Mouse (Mus musculus) heart, postnatal 0 days (tissue): ENCODE measurements around the gene Xrcc4. TPM values are rescaled to one million over a fixed set of nuclear protein-coding genes. Genes with fewer than 3 reads are reported as not detected.
"Not testable (repeated sequence)": the region's sequence is repeated elsewhere in the genome, so short reads cannot be mapped to it uniquely, and the experiment has no call there.

Source experiments
- ATAC-seq: fragments of 200-750 bp; cut with Nextera tagmentation; 2 replicates; pipeline ENCODE4 v1.8.0; 2017; ENCODE audit warnings: low read depth, moderate number of reproducible peaks, moderate library complexity; ENCODE audit not compliant: insufficient read depth
- DNase-seq: peaks from one replicate; pipeline ENCODE4 v3.0.0-alpha.2; 2016; ENCODE audit warnings: low spot score
- H3K27ac ChIP-seq: fragments of 300-500 bp; sonication (generic); 2 replicates; pipeline ENCODE4 v1.5.1; 2014; ENCODE audit warnings: low read depth, mild to moderate bottlenecking
- H3K27me3 ChIP-seq: fragments of 300-500 bp; sonication (generic); 2 replicates; pipeline ENCODE4 v1.6.1; 2014; ENCODE audit warnings: low read length, mixed read lengths; ENCODE audit not compliant: control insufficient read depth, insufficient read depth
- H3K36me3 ChIP-seq: fragments of 300-500 bp; sonication (generic); replicated peaks from 2 replicates; pipeline ENCODE4 v1.6.1; 2014; ENCODE audit warnings: low read length, mixed read lengths; ENCODE audit not compliant: control insufficient read depth, insufficient read depth
- H3K4me1 ChIP-seq: fragments of 300-500 bp; sonication (generic); 2 replicates; pipeline ENCODE4 v1.6.1; 2014; ENCODE audit warnings: antibody characterized with exemption; ENCODE audit not compliant: control insufficient read depth, insufficient read depth
- H3K4me2 ChIP-seq: fragments of 300-500 bp; sonication (generic); 2 replicates; pipeline ENCODE4 v1.6.1; 2014; ENCODE audit warnings: low read depth, mild to moderate bottlenecking, low read length, moderate library complexity
- H3K4me3 ChIP-seq: fragments of 300-500 bp; sonication (generic); 2 replicates; pipeline ENCODE4 v1.5.1; 2014; ENCODE audit warnings: low read depth, low read length
- H3K9ac ChIP-seq: fragments of 300-500 bp; sonication (generic); replicated peaks from 2 replicates; pipeline ENCODE4 v1.6.1; 2014; ENCODE audit warnings: low read depth, low read length, mixed read lengths
- H3K9me3 ChIP-seq: fragments of 300-500 bp; sonication (generic); replicated peaks from 2 replicates; pipeline ENCODE4 v1.6.1; 2016; ENCODE audit warnings: low read length; ENCODE audit not compliant: control insufficient read depth
- CTCF ChIP-seq: IDR thresholded peaks from 2 replicates; pipeline ENCODE4 v1.5.1; 2016; ENCODE audit warnings: antibody characterized with exemption, control low read depth, low read depth
- EP300 ChIP-seq: IDR thresholded peaks from 2 replicates; pipeline ENCODE4 v1.6.1; 2016; ENCODE audit warnings: antibody characterized with exemption, low read depth
- WGBS: fragments of 180-500 bp; shearing (Covaris S2); extraction: QIAGEN DNeasy Blood & Tissue Kit; methylation state at CpG from one replicate; pipeline ENCODE4 v1.1.7; 2014; 5-methylcytosine and 5-hydroxymethylcytosine counted together
- polyA plus RNA-seq: library from polyadenylated mRNA; unstranded; fragments of >200 nt; fragmentation: Nextera tagmentation; extraction: Ambion mirVana; gene quantifications from 2 replicates; pipeline ENCODE4 v1.2.1, GENCODE M21; 2015
- total RNA-seq: library from RNA; depleted of rRNA; stranded (reverse); fragments of >200 nt; gene quantifications from 2 replicates; pipeline ENCODE4 v1.2.3, GENCODE M21; 2014; ENCODE audit warnings: low replicate concordance; rRNA removed

The Xrcc4 gene
- total RNA-seq = 4.6 and 10.7 TPM in 2 replicates
- 17.4 and 18.4 TPM in 2 replicates for polyA plus RNA-seq

DNA sequence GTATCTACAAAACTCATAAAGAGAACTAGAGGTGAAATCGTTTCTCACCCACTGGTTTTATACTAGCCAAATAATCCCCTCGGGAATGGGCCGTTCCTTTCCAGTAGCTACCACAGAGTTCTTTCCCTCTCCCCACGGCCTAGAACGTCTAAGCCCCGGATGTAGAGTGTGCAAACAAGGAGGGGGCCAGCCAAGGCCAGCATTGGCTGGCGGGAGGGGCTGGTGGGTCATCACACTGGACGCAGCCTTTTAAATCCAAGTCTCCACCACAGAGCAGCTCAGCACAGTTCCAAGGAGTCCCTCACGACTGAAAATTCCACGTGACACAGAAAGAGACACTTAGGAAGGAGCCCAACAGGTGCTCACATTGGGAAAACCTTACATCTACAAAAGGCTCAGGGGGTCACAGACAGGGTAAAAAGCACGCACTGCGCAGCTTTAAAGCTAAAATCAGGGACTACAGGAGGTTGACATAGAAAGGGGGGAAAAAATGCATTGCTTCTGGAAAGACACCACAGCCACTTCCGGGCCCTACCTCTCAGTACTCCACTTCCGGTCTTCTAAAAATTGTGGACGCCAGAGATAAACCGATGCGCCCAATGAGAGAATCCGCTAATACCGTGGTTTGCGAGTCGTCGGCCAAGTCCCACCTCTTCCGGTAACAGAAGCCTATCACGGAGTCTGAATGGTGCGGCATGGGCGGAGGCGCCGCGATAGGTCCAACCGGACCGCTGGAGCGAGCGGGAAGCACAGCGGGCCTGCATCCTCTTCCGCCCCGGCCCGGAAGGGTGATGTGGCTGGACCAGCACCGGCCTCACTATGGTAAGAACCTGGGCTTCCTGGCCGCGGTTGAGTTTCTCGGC is at the start of gene Xrcc4, which contains the start of gene Tmem167:
Gene Xrcc4 (minus strand): TSS at position 647 of the 863 bp plus-strand sequence.
Gene Tmem167 (plus strand): TSS at position 162 of the 863 bp plus-strand sequence.
- Histone ChIP-seq H3K4me2 (peak within 1 kb of the TSS; percentile 88), H3K27ac (peak within 1 kb of the TSS; percentile 84), H3K36me3 (no peaks in the 10 kb centered on the region), H3K9me3 (no peaks in the 10 kb centered on the region), H3K9ac (peak within 1 kb of the TSS; percentile 81), H3K27me3 (no peaks in the 10 kb centered on the region), H3K4me3 (peak within 1 kb of the TSS; percentile 88), H3K4me1 (peaks cover 9% of the 10 kb centered on the region)
- no peak for TF ChIP-seq CTCF
- no peak; the same call in 1 of the 2 replicates for TF ChIP-seq EP300
- WGBS = 2% methylated on average over 41 of the region's 41 CpGs
- ATAC-seq (peak; percentile 100), DNase-seq (peak; percentile 98)

GRCm38 (mm10) chr13:90136156-90136910 is 46.9 kb upstream of the Xrcc4 start:
- H3K4me1 ChIP-seq = no peaks in the 10 kb centered on the region
- WGBS = 86% methylated on average over 3 of the region's 3 CpGs
- ATAC-seq = no peak

GRCm38 (mm10) chr13:90111681-90112080 is 22.3 kb upstream of the Xrcc4 start:
- Histone ChIP-seq H3K9ac (no peak overlapping the region), H3K27me3 (no peaks in the 10 kb centered on the region), H3K4me2 (no peak overlapping the region), H3K4me1 (no peaks in the 10 kb centered on the region), H3K27ac (no peak overlapping the region), H3K9me3 (no peaks in the 10 kb centered on the region), H3K36me3 (no peaks in the 10 kb centered on the region), H3K4me3 (no peak overlapping the region)
- WGBS = 72% methylated on average over 1 of the region's 1 CpGs
- no peak for ATAC-seq
- no peak for DNase-seq
- TF ChIP-seq CTCF (no peak), EP300 (no peak)

More at GRCm38 (mm10) chr13:90136156-90136910, 46.9 kb upstream of the Xrcc4 start:
- Histone ChIP-seq H3K4me2 (no peak overlapping the region), H3K27ac (no peak overlapping the region), H3K4me3 (no peak overlapping the region), H3K9ac (no peak overlapping the region), H3K36me3 (no peaks in the 10 kb centered on the region), H3K27me3 (no peaks in the 10 kb centered on the region), H3K9me3 (no peaks in the 10 kb centered on the region)
- no peak for DNase-seq
- TF ChIP-seq EP300 (no peak), CTCF (no peak)

- not testable (repeated sequence) for H3K9ac ChIP-seq, H3K27ac ChIP-seq, H3K4me2 ChIP-seq, ATAC-seq, DNase-seq, H3K4me1 ChIP-seq, H3K9me3 ChIP-seq, H3K4me3 ChIP-seq, H3K27me3 ChIP-seq
- 92% methylated on average over 5 of the region's 5 CpGs for WGBS
- H3K36me3 ChIP-seq = peaks cover 24% of the 10 kb centered on the region
Measured at GRCm38 (mm10) chr13:90108746-90109145, 19.3 kb upstream of the Xrcc4 start.

DNA sequence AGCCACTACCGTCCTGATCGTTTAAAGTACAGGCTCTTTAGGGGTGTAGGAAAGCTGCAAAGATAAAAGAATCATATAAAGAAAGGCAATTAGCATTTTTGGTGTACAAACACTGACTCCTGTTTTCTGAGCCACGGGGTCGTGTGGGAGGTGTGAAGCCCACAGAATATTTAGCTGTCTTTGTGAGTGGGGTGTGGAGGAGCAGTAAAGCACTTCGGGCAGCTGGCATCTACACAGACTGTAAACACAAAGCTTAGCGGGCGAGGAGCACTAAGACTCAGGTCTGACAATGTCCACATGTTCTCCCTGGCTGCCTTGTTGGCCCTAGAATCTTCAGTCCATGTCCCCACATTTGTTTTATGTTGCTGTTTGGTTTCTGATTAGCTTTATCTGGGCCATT is 16.7 kb upstream of the Xrcc4 start:
- ATAC-seq (no peak), DNase-seq (no peak)
- Histone ChIP-seq H3K27ac (no peak overlapping the region), H3K9me3 (no peaks in the 10 kb centered on the region), H3K4me3 (no peak overlapping the region), H3K4me1 (no peaks in the 10 kb centered on the region), H3K36me3 (peaks cover 31% of the 10 kb centered on the region), H3K27me3 (no peaks in the 10 kb centered on the region), H3K9ac (no peak overlapping the region), H3K4me2 (no peak overlapping the region)
- WGBS = 85% methylated on average over 7 of the region's 7 CpGs
- no peak for TF ChIP-seq CTCF
- TF ChIP-seq EP300 = no peak
